In genomic region chr5:57743956-57744661, GRCm38 (mm10) we compare ENCODE assay signal across 1 mouse cellular context.
TF ChIP-seq lines count a peak whose summit lies in the region.

No protein-coding gene starts in this region.

TF ChIP-seq in MEL, 35 proteins besides CTCF, POLR2A, EP300 and RAD21 (continued from another document):
- TF ChIP-seq USF1 (IDR thresholded peaks at IDR 0.05; ENCODE audit: low read depth, low read length), result no peak
TF ChIP-seq in MEL: peak in this region for 3.
